Mouse (Mus musculus) midbrain, embryonic 14.5 days (tissue): Measurements from ENCODE around the gene Cbll1. TPM values are rescaled to one million over a fixed set of nuclear protein-coding genes. Genes with fewer than 3 reads are reported as not detected.

ENCODE experiments used
- polyA plus RNA-seq: library from polyadenylated mRNA; unstranded; fragments of >200 nt; fragmentation: Nextera tagmentation; extraction: Ambion mirVana; gene quantifications from 2 replicates; pipeline ENCODE4 v1.2.1, GENCODE M21; 2014

The Cbll1 gene
- polyA plus RNA-seq, 1 experiment from 2014 or later, result 22.9 TPM

Other genes starting within 250 kb of the Cbll1 start
- 3.9 and 16.7 TPM in 2 replicates for gene Lamb1, start 234.4 kb downstream of the Cbll1 start, polyA plus RNA-seq
- gene Dld, start 148.2 kb downstream of the Cbll1 start, polyA plus RNA-seq, result 111 and 121 TPM in 2 replicates
- not detected in 2 replicates for gene Slc26a3, start 108.7 kb downstream of the Cbll1 start, polyA plus RNA-seq
- gene Slc26a4, start 60.4 kb upstream of the Cbll1 start, polyA plus RNA-seq, result 0.07 TPM in 1 of 2 replicates, not detected in the other
- gene Bcap29, start 135.0 kb upstream of the Cbll1 start, polyA plus RNA-seq, result 31.6 TPM in 2 replicates
- 8.7 and 9.8 TPM in 2 replicates for gene Dus4l, start 155.2 kb upstream of the Cbll1 start, polyA plus RNA-seq
- 30.2 and 35.6 TPM in 2 replicates for gene Cog5, start 155.3 kb upstream of the Cbll1 start, polyA plus RNA-seq
- gene Gpr22, start 214.3 kb upstream of the Cbll1 start, polyA plus RNA-seq, result 29.2 and 29.9 TPM in 2 replicates